Mouse (Mus musculus): Measurements from ENCODE around the gene Cabp4. TPM values are rescaled to one million over a fixed set of nuclear protein-coding genes. Genes with fewer than 3 reads are reported as not detected.
A peak's percentile ranks its signal among the peaks of the same experiment; 100 is the strongest.
"Not testable (repeated sequence)": the region's sequence is repeated elsewhere in the genome, so short reads cannot be mapped to it uniquely, and the experiment has no call there.

Cabp4 gene
- polyA plus RNA-seq, 1 experiment from 2014 or later, result 0.13 TPM

- Histone ChIP-seq H3K9ac (no peak overlapping the region), H3K27ac (replicated peaks) (no peak overlapping the region), H3K4me1 (replicated peaks) (peaks cover 47% of the 10 kb centered on the region), H3K4me2 (no peak overlapping the region), H3K9me3 (replicated peaks) (no peaks in the 10 kb centered on the region), H3K27me3 (peaks cover 11% of the 10 kb centered on the region; the same call in 1 of the 2 replicates), H3K36me3 (replicated peaks) (peaks cover 10% of the 10 kb centered on the region; the same call in 1 of the 2 replicates), H3K4me3 (replicated peaks) (no peak overlapping the region)
- no peak for ATAC-seq (ENCODE audit: insufficient read depth)
- WGBS (ENCODE audit: insufficient replicate concordance), result 76% methylated on average over 5 of the region's 5 CpGs
These were observed 2.1 kb upstream of the Cabp4 start for GRCm38 (mm10) chr19:4145936-4146335.

DNA sequence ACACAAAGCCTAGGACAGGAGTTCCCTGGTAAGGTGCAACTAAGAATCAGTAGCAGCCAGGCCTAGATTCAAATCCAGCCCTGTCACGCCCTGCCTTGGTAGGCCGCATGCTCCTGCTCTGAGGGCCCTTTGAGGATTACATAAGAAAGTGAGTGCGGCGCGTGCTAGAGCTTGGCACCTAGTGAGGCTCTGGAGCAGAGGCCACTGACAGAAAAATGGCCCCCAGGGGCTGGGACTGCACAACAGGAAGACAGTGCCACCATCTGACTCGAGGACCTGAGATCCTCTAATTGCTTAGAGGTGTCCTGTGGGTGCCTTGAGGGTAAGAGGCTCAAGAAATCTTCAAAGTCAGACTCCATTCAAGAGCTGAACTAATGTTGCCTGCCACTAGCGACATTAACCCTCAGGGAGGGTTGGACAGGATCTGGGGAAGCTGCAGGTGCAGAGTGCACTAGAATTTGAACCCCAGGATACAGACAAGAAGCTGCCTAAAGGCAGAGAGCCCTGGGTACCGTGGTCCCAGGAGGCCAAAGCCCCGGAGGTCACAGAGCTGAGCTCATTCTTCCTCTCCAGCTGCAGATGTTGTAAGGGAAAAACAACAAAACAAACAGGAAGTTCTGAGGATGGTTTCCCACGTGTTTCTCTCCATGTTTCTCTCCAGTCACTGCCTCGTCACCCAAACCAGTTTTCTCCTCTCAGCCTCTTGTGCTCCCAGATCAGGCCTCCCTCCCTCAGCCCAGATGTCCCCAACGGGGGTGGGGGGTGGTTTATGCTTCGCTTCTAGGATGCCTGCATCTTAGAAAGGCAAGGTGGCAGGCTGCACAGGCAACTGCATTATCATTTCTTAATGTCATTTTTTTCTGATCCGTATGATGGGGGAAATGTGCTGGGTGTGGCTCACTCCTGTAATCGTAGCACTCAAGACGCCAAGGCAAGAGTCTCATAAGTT, 991 bp upstream of the Cabp4 start:
- no peak overlapping the region for H3K27ac ChIP-seq (replicated peaks)
- no peak overlapping the region for H3K9ac ChIP-seq
- peaks cover 19% of the 10 kb centered on the region; the same call in 1 of the 2 replicates for H3K27me3 ChIP-seq
- no peak for ATAC-seq (ENCODE audit: insufficient read depth)
- peaks cover 43% of the 10 kb centered on the region for H3K4me1 ChIP-seq (replicated peaks)
- no peaks in the 10 kb centered on the region for H3K36me3 ChIP-seq (replicated peaks)
- 63% methylated on average over 16 of the region's 16 CpGs for WGBS (ENCODE audit: insufficient replicate concordance)
- H3K4me2 ChIP-seq, result no peak overlapping the region
- H3K9me3 ChIP-seq (replicated peaks), result no peaks in the 10 kb centered on the region
- H3K4me3 ChIP-seq (replicated peaks), result no peak overlapping the region

- H3K4me2 ChIP-seq, result no peak overlapping the region
- H3K9me3 ChIP-seq (replicated peaks), result no peaks in the 10 kb centered on the region
- ATAC-seq (ENCODE audit: insufficient read depth), result no peak
- H3K27me3 ChIP-seq, result peaks cover 25% of the 10 kb centered on the region
- no peak overlapping the region for H3K4me3 ChIP-seq (replicated peaks)
- no peak overlapping the region for H3K27ac ChIP-seq (replicated peaks)
- no peaks in the 10 kb centered on the region for H3K36me3 ChIP-seq (replicated peaks)
- WGBS (ENCODE audit: insufficient replicate concordance), result 80% methylated on average over 18 of the region's 18 CpGs
- H3K9ac ChIP-seq, result no peak overlapping the region
- H3K4me1 ChIP-seq (replicated peaks), result peaks cover 30% of the 10 kb centered on the region
These were observed 1.2 kb downstream of the Cabp4 start for GRCm38 (mm10) chr19:4142416-4143173.

GRCm38 (mm10) chr19:4140147-4140546, 3.7 kb downstream of the Cabp4 start:
- ATAC-seq (ENCODE audit: insufficient read depth), result no peak
- 55% methylated on average over 6 of the region's 6 CpGs for WGBS (ENCODE audit: insufficient replicate concordance)

DNA sequence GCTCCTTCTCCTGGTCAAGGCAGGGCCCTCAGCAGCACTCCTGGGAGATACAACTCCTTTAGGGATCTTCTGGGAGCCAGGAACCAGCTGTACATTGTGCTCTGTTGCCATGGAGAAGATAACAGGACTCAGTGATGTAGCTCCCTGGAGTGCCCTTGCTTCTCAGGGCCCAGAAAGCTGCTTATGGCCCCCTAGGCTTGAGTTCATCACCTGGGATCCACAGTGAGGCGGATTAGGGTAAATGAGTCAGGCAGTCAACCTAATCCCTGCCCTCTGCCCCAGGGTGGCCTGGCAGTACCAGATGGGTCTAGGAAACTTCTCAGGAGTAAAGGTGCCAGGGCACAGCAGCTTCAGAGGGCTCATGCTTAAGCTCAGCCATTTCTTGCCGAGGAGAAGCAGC, 4.4 kb downstream of the Cabp4 start, which contains the start of gene Gpr152:
Gene Gpr152 (plus strand): TSS at position 342 of the 400 bp plus-strand sequence.
- H3K9me3 ChIP-seq (replicated peaks), result no peaks in the 10 kb centered on the region
- no peak within 1 kb of the TSS for H3K4me3 ChIP-seq (replicated peaks)
- H3K27me3 ChIP-seq, result peaks cover 35% of the 10 kb centered on the region
- H3K4me1 ChIP-seq (replicated peaks), result peaks cover 22% of the 10 kb centered on the region
- H3K36me3 ChIP-seq (replicated peaks), result no peaks in the 10 kb centered on the region
- H3K4me2 ChIP-seq, result no peak within 1 kb of the TSS
- no peak within 1 kb of the TSS for H3K9ac ChIP-seq
- 63% methylated on average over 2 of the region's 2 CpGs for WGBS (ENCODE audit: insufficient replicate concordance)
- H3K27ac ChIP-seq (replicated peaks), result no peak within 1 kb of the TSS
- ATAC-seq (ENCODE audit: insufficient read depth), result no peak

More at GRCm38 (mm10) chr19:4140147-4140546, 3.7 kb downstream of the Cabp4 start:
- no peak overlapping the region for H3K4me3 ChIP-seq (replicated peaks)
- H3K27me3 ChIP-seq, result peaks cover 35% of the 10 kb centered on the region
- no peak overlapping the region for H3K4me2 ChIP-seq
- no peak overlapping the region for H3K27ac ChIP-seq (replicated peaks)
- peaks cover 23% of the 10 kb centered on the region for H3K4me1 ChIP-seq (replicated peaks)
- H3K36me3 ChIP-seq (replicated peaks), result no peaks in the 10 kb centered on the region
- no peaks in the 10 kb centered on the region for H3K9me3 ChIP-seq (replicated peaks)
- no peak overlapping the region for H3K9ac ChIP-seq

DNA sequence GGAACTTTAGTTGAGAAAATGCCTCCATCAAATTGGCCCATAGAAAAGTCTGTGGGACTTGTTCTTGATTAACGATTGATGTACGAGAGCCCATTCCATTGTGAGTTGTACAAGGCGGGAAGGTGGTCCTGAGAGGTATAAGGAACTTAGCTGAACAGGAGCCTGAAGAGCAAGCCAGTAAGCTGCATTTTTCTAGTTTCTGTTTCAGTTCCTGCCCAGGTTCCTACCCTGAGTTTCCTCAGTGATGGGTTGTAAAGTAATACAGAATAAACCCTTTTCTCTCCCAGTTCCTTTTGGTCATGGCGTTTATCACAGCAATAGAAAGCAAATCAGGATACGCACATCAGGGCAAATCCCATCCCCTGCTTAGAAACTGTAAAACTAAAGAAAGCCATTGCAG, 5.9 kb downstream of the Cabp4 start:
- peaks cover 17% of the 10 kb centered on the region for H3K4me1 ChIP-seq (replicated peaks)
- peaks cover 35% of the 10 kb centered on the region for H3K27me3 ChIP-seq
- no peak overlapping the region for H3K4me2 ChIP-seq
- no peak for ATAC-seq (ENCODE audit: insufficient read depth)
- 68% methylated on average over 5 of the region's 5 CpGs for WGBS (ENCODE audit: insufficient replicate concordance)
- H3K9me3 ChIP-seq (replicated peaks), result no peaks in the 10 kb centered on the region
- H3K4me3 ChIP-seq (replicated peaks), result no peak overlapping the region
- peaks cover 4% of the 10 kb centered on the region for H3K36me3 ChIP-seq (replicated peaks)
- H3K9ac ChIP-seq, result no peak overlapping the region
- no peak overlapping the region for H3K27ac ChIP-seq (replicated peaks)

DNA sequence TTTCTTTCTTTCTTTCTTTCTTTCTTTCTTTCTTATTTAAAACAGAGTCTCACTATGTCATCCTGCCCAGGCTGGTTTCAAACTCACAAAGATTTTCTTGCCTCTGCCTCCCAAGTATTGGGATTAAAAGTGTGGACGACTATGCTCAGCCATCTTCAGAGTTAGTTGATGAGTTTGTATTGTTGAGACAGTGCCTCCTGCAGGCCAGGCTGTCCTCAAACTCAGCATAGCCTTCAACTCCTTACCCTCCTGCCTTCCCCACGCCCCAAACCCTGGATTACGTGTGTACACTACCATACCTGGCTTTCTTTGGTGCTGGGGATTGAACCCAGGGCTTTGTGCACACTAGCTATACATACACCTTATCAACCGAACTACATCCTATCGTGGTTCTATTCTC, 7.4 kb downstream of the Cabp4 start:
- H3K9me3 ChIP-seq (replicated peaks), result no peaks in the 10 kb centered on the region
- H3K36me3 ChIP-seq (replicated peaks), result peaks cover 19% of the 10 kb centered on the region
- no peak overlapping the region for H3K9ac ChIP-seq
- H3K4me1 ChIP-seq (replicated peaks), result peaks cover 29% of the 10 kb centered on the region
- WGBS (ENCODE audit: insufficient replicate concordance), result 68% methylated on average over 5 of the region's 5 CpGs
- no peak overlapping the region for H3K4me2 ChIP-seq
- H3K27ac ChIP-seq (replicated peaks), result no peak overlapping the region
- ATAC-seq (ENCODE audit: insufficient read depth), result peak; percentile 50; the same call in 1 of the 2 replicates
- H3K4me3 ChIP-seq (replicated peaks), result no peak overlapping the region
- H3K27me3 ChIP-seq, result peaks cover 29% of the 10 kb centered on the region

DNA sequence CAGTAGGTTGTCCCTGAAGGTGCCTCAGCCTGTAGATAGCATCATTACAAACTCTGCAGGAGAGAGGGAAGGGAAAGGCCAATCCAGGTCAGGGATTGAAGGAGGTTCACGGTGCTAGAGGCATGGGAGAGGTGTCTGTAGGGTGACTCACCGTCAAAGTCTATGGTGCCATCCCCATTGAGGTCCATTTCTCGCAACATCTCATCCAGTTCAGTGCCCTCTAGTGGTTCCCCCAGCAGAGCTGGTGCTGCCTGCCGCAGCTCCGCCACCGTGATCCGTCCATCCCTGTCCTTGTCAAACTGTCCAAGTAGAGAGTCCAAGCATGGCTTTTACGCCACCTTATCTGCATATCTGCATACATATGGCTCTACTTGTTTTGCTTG, 7.9 kb downstream of the Cabp4 start:
- Histone ChIP-seq H3K4me1 (replicated peaks) (peaks cover 34% of the 10 kb centered on the region), H3K4me2 (peak overlapping the region; percentile 54), H3K36me3 (replicated peaks) (peaks cover 24% of the 10 kb centered on the region), H3K27me3 (peaks cover 24% of the 10 kb centered on the region)
- H3K4me3 ChIP-seq (replicated peaks); H3K9ac ChIP-seq; H3K9me3 ChIP-seq (replicated peaks); H3K27ac ChIP-seq (replicated peaks): not testable (repeated sequence)
- ATAC-seq (ENCODE audit: insufficient read depth), result peak; percentile 53
- WGBS (ENCODE audit: insufficient replicate concordance), result 16% methylated on average over 8 of the region's 8 CpGs

DNA sequence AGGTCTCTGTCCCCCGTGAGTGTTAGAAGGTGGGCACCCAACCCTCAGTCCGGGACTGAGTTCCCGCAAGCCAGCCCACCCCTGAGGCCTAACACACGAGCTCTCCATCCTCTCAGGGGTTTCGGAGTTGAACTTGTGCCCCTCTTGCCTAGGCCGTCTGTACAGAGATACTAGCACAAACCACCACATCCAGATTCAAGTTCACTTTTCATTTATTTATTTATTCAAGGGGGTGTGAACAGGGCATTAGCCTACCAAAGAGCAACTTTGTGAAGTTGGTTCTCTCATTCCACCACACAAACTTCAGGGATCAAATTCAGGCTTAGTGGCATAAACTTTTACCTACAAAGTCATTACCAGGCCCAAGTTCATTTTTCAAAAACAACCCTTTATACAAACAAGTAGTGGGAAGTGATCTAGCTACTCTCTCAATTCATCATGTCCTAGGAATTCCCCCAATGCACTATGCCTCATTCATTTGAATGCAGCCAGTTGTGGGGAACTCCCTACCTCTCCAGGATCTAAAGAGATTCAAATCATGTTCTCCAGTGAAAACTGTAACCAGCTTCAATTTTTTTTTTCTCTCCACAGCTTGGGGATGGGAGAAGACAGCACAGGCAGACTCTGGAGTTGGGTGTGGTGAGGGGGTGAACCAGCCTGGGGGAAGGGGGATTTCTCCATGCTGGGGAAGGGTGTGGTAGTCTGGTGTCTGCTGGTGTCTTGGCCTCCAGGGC, 8.4 kb downstream of the Cabp4 start:
- Histone ChIP-seq H3K27me3 (peaks cover 21% of the 10 kb centered on the region), H3K4me1 (replicated peaks) (peaks cover 40% of the 10 kb centered on the region), H3K36me3 (replicated peaks) (peaks cover 26% of the 10 kb centered on the region), H3K4me2 (peak overlapping the region; percentile 54; the same call in 1 of the 2 replicates), H3K9ac (0 out of 2 replicates have a peak overlapping the region, but pooled peaks have one; percentile 2)
- not testable (repeated sequence) for H3K9me3 ChIP-seq (replicated peaks); H3K4me3 ChIP-seq (replicated peaks); ATAC-seq (ENCODE audit: insufficient read depth); H3K27ac ChIP-seq (replicated peaks)
- 80% methylated on average over 6 of the region's 6 CpGs for WGBS (ENCODE audit: insufficient replicate concordance)

- no peak for ATAC-seq (ENCODE audit: insufficient read depth)
- Histone ChIP-seq H3K9ac (no peak overlapping the region), H3K36me3 (replicated peaks) (peaks cover 35% of the 10 kb centered on the region), H3K27me3 (peaks cover 15% of the 10 kb centered on the region), H3K4me2 (no peak overlapping the region), H3K9me3 (replicated peaks) (no peaks in the 10 kb centered on the region), H3K4me1 (replicated peaks) (peaks cover 50% of the 10 kb centered on the region), H3K27ac (replicated peaks) (no peak overlapping the region), H3K4me3 (replicated peaks) (no peak overlapping the region)
- 85% methylated on average over 4 of the region's 4 CpGs for WGBS (ENCODE audit: insufficient replicate concordance)
These were observed 9.5 kb downstream of the Cabp4 start for GRCm38 (mm10) chr19:4134354-4134753.
